Mouse (Mus musculus) frontal cortex, adult (tissue): Measurements from ENCODE around the gene Mgl2.
"Not testable (repeated sequence)": the region's sequence is repeated elsewhere in the genome, so short reads cannot be mapped to it uniquely, and the experiment has no call there.

Experiments
- ATAC-seq: cut with Nextera tagmentation; 2 replicates; pipeline ENCODE4 v1.9.2; 2017; ENCODE audit warnings: mild to moderate bottlenecking, moderate library complexity, mixed read lengths; ENCODE audit not compliant: low TSS enrichment

The Mgl2 gene

GRCm38 (mm10) chr11:70129926-70130379 is at the start of gene Mgl2:
Gene Mgl2, plus strand, starts transcription at chr11:70130329.
- no peak for ATAC-seq

DNA sequence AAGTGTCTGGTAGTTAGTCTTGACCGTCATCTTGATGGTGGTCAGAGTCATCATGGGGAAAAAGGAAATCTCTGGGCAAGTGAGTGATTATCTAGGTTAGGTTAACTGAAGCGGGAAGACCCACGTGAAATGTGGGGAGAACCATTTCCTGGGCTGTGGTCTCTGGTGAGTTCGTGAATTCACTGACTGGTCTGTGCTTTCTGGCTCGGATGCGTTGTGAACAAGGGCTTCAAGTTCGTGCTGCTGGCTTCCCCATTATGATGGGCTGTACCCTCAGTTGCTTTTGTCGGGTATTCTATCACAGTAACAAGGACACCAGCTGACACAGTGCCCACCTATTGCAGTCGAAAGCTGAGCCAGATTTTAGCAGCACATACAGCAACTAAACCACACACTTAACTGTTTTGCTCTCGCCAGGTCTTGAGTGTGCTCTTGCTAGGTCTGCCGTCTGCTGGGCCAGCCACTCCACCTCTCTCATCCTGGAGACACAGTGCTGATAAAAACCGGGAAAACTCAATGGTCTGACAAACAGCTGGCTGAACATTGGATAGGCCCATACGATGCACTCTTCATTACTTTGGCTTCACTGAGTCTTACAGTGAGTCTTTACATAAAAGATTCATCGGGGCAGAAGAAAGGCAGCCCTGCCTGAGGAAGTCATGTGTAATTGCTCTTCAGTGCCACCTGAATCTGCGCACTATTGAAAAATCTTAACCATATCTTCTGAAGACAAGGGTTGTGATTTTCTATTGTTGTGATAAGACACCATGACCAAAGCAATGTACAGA is 49.1 kb upstream of the Mgl2 start:
- no peak for ATAC-seq

DNA sequence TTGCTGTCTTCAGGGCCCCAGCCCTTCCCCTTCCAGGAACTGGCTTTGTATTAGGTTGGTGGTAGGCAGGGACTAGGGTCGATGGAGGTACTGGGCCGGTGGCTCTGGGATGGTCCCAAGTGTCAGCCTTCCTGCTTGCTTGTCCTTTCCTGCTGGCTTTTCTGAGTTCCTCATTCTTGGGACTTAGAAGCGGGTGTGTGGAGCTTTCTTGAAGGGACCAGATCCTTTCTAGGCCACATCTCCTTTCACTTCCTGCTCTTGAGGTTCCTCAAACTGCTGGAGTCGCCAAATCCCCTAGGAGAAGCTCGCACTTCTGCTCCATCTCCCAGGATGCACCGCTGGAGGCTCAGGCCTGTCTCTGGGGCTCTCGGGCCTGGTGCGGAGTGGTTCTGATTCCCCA is 45.6 kb upstream of the Mgl2 start:
- ATAC-seq, result no peak

DNA sequence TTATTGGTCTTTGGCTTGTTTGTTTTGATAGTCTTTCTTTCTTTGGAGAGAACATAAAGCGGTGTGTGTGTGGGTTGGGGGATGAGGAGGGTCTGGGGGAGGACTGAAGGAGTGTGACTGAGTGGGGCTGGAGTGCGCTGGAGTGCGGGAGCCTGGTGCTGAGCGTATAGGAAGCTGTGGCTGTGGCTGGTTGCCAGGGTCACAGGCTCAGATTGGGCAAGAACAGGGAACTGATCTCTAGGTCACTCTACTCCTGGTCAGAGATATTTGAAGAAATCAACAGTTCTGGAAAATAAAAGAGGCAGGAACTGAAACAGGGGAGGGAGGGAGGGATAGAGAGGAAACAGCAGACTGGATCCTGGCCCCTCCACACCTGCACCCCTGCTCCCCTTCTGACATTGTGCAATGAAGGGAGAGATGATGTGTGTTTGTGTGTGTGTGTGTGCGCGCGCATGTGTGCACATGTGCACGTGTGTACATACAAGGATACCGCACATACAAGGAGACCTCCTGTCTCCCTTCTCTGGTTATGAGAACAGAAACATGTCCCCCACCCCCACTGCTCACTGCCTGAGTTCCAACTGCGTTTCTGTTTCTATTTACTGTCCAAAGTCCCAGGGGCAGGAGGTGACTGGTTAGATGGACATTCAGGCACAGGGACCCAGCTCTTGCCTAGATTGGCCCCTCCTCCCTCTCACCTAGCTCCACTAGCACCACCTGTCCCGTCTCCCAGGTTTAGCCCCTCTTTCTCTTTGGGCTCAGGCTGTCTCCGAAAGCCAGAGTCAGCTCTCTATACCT is 37.9 kb upstream of the Mgl2 start, which contains the start of gene Asgr2:
TSS of gene Asgr2 (plus strand) at position 659 of the 798 bp plus-strand sequence.
- ATAC-seq, result no peak

DNA sequence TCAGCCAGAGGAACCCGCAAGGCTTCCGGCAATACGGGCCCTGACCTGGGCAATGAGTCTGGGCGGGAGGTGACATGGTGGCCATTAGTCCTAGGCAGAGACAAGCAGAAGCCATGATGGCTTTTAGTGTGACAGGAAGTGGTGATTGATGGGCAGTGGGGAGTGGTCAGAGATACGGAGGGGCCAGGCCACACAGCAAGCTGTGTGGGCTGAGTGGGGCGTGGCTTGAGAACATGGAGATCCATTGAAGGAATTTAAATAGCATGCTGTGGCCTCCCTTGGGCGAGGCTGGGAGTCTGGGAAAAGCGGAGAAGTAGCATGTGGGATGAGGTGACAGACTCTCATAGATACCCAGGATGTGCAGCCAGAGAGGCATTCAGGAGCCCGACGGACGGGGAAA is 32.7 kb upstream of the Mgl2 start:
- no peak for ATAC-seq

- no peak for ATAC-seq
Observed at GRCm38 (mm10) chr11:70099102-70099501, 31.0 kb upstream of the Mgl2 start.

DNA sequence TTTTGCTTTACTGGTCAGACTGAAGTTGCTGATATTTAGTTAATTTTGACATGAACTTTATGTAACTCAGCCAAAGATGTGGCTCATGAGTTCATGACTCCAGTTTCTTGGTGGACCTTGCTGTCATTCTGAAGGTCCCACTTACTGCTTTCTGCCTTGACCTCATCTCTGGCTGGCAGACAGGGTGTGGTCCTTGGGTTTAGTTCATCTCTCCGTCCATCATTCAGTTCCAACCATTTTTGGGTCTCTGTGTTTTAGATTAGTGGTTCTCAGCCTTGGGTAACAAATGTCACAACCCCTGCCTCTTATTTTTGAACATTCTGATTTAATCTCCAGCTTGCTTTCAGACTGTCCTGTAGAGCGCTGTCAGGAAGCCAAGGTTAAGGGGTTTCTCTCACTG is 30.3 kb upstream of the Mgl2 start:
- ATAC-seq, result no peak

- no peak for ATAC-seq
Observed at GRCm38 (mm10) chr11:70103701-70104315, 26.3 kb upstream of the Mgl2 start.

DNA sequence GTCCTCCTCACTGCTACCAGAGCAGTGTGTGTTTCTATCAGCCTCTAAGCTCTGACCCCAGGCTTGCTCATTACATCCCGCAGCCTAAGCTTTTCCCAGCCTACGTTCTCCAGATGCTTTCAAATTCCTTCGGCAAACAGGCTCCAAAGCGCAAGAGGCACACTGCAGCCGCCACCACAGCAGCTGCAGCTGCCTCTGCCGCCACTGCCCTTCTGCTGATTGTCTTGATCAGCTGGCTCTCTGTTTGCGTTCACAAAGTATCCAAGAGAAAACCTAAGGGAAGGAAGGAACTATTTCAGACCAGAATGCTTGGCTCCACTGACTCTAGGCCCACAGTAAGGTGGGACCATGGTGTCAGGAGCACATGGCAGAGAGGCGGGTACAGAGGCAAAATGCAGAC is 23.0 kb upstream of the Mgl2 start:
- ATAC-seq, result no peak

DNA sequence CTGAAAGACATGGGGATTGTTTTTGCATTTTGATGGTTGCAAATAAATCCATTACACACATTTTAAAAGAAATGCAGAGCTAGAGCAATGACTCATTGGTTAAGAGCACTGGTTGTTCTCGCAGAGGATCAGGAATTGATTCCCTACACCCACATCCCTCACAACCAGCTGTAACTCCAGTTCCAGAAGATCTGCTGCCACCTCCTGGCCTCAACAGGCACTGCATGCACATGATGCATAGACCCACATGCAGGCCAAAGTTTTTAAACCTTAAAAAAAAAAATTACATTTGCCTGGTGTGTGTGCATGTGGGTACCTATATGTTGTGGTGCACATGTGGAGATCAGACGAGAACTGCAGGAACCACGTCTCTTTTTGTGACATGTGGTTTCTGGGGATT is 20.0 kb upstream of the Mgl2 start:
- ATAC-seq, result no peak

- ATAC-seq, result no peak
Observed at GRCm38 (mm10) chr11:70114562-70114961, 15.6 kb upstream of the Mgl2 start.

GRCm38 (mm10) chr11:70115901-70116300 is 14.2 kb upstream of the Mgl2 start:
- ATAC-seq, result no peak

DNA sequence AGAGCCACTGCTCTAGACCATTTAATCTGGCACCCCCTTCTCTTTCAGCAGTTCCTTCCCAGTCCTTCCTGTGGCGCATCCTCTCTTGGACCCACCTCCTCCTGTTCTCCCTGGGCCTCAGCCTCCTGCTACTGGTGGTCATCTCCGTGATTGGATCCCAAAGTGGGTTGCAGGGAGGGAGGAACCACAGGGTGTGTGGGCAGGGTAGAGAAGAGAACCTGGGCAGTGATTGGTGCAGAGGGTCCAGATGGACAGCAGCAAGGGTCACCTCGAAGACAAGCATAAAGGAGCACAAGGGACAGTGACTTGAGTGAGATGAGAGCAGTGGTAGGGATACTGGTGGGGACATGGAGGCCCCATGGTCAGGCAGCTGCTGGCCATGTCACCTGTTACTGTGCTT is 4.9 kb downstream of the Mgl2 start:
- not testable (repeated sequence) for ATAC-seq

DNA sequence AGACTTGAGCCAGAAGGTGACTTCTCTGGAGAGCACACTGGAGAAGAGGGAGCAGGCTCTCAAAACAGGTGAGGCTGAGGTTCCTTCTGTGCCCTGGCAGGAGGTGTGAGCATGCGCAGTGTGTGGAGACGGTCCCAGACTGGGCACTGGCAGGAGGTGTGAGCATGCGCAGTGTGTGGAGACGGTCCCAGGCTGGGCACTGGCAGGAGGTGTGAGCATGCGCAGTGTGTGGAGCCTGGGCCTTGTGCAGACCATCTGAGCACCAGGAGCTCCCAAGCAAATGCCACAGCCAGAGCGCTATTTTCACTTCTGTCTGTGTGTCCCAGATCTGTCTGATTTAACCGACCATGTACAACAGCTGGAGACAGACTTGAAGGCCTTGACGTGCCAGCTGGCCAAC is 5.8 kb downstream of the Mgl2 start:
- ATAC-seq, result not testable (repeated sequence)

DNA sequence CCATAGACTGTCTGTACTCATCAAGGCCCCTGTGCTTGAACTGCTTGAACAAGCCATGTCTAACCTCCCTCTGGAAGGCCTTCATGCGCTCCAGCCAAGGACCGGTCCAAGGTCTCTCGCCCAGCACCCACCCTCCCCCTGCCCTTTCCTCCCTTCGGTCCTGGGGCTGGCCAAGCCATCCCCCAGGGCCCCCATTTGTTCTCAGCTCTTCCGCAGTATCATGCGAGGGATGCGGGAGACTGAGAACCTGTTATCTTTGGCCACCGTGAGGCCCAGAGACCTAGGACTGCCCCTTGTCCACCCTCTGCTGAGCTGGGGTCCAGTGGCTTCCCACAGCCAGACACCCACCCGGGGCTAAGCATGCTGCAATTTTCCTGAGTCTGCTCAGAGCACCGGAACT is 9.0 kb downstream of the Mgl2 start:
- ATAC-seq, result no peak

GRCm38 (mm10) chr11:70151072-70151471 is 20.9 kb downstream of the Mgl2 start:
- ATAC-seq, result no peak

DNA sequence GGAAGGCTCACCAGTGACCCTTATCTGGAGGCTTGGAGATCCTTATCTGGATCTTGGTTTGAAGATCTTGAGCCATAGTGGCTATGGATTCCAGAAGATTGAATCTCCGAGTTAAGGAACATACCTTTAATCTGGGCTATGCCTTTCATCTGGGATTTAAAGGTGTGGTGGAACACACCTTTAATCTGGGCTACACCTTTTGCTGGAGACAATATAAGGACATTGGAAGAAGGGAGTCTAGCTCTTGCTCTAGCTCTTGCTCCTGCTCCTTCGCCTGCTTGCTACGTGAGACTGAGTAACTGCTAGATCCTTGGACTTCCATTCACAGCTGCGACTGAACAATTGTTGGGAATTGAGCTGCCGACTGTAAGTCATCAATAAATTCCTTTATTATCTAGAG is 25.8 kb downstream of the Mgl2 start, which contains the start of gene Clec10a:
TSS of gene Clec10a (plus strand) at position 301 of the 400 bp plus-strand sequence.
- ATAC-seq, result not testable (repeated sequence)

DNA sequence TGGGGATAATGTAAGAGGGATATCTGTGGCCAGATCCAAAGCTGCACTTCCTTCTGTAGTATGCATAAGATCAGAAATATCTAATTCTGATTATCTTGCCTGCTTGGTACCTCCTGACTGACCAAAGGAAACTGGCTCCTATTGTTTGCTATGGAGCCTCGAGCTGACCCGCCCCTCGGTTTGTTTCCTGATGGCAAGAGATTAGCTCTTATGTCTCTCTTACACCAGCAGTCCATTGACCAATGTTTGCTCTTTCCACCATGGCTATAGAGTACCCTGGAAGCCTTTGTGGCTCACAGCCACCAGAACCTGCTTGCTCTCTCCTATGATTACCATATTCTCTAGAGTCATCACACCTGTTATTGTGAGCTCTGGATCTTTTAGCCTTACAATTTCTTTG is 32.2 kb downstream of the Mgl2 start:
- ATAC-seq, result no peak

- no peak for ATAC-seq
Observed at GRCm38 (mm10) chr11:70165972-70166921, 36.1 kb downstream of the Mgl2 start.

DNA sequence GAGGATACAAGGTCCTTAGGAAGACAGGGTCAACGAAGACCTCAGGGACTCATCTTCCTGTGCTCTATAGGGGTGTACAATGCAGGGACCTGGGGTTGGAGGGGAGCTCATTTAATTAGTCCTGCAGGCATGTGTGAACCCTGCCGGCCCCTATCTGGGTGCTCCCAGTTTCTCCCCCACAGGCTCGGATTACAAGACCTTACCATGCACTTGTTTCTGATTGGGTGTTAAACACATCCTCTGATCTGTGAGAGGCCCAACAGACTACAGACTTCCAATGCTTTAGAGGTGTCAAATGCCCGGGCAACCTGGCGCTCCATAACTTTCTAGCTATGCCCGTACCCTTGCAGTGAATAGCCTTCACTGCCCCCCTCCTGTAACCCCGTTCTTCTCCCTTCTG is 38.0 kb downstream of the Mgl2 start:
- ATAC-seq, result no peak

GRCm38 (mm10) chr11:70169471-70169870 is 39.3 kb downstream of the Mgl2 start:
- peak; percentile 55; the same call in 1 of the 2 replicates for ATAC-seq
